Mouse (Mus musculus) intestine, embryonic 15.5 days (tissue): Measurements from ENCODE around the gene 1700029H14Rik. TPM values are rescaled to one million over a fixed set of nuclear protein-coding genes. Genes with fewer than 3 reads are reported as not detected.

ENCODE experiments used
- polyA plus RNA-seq: library from polyadenylated mRNA; unstranded; fragments of >200 nt; fragmentation: Nextera tagmentation; extraction: Ambion mirVana; gene quantifications from 2 replicates; pipeline ENCODE4 v1.2.1, GENCODE M21; 2015

1700029H14Rik gene
- polyA plus RNA-seq, 1 experiment from 2014 or later: not detected

Other genes with a start within 250 kb of the 1700029H14Rik start
- 148 and 170 TPM in 2 replicates for gene Tfdp1, start 223.7 kb downstream of the 1700029H14Rik start, polyA plus RNA-seq
- gene Atp4b, start 165.6 kb downstream of the 1700029H14Rik start, polyA plus RNA-seq: not detected in 2 replicates
- not detected in 2 replicates for gene Grk1, start 157.4 kb downstream of the 1700029H14Rik start, polyA plus RNA-seq
- 2.2 and 2.7 TPM in 2 replicates for gene Tmem255b, start 127.3 kb downstream of the 1700029H14Rik start, polyA plus RNA-seq
- 50.9 and 57.8 TPM in 2 replicates for gene Gas6, start 68.0 kb downstream of the 1700029H14Rik start, polyA plus RNA-seq
- gene Rasa3, start 115.1 kb upstream of the 1700029H14Rik start, polyA plus RNA-seq: 19.1 and 22.2 TPM in 2 replicates
- 0.10 TPM in 1 of 2 replicates, not detected in the other for gene Cfap97d2, start 143.4 kb upstream of the 1700029H14Rik start, polyA plus RNA-seq
- 132 and 143 TPM in 2 replicates for gene Cdc16, start 195.2 kb upstream of the 1700029H14Rik start, polyA plus RNA-seq
- 34.0 and 34.4 TPM in 2 replicates for gene Upf3a, start 223.2 kb upstream of the 1700029H14Rik start, polyA plus RNA-seq